Mouse (Mus musculus): Measurements from ENCODE around the gene Aebp1. TPM values are rescaled to one million over a fixed set of nuclear protein-coding genes. Genes with fewer than 3 reads are reported as not detected.

Aebp1 gene
- 23.6 and 24.7 TPM in 2 replicates for polyA plus RNA-seq (2015; fragmentation: Nextera tagmentation; extraction: Ambion mirVana)

- Histone ChIP-seq H3K9me3 (no peaks in the 10 kb centered on the region), H3K4me3 (peak within 1 kb of the TSS; percentile 30), H3K4me2 (peak within 1 kb of the TSS; percentile 52), H3K36me3 (no peaks in the 10 kb centered on the region), H3K27me3 (peaks cover 47% of the 10 kb centered on the region), H3K27ac (replicated peaks) (no peak within 1 kb of the TSS), H3K9ac (peak within 1 kb of the TSS; percentile 58), H3K4me1 (replicated peaks) (peaks cover 18% of the 10 kb centered on the region)
- 3% methylated on average over 53 of the region's 59 CpGs for WGBS
- ATAC-seq (ENCODE audit: low read depth) = no peak
These were observed at the start of gene Aebp1 for GRCm38 (mm10) chr11:5861678-5862393. Gene Aebp1, plus strand, starts transcription at chr11:5861947.

GRCm38 (mm10) chr11:5813381-5813780, 48.4 kb upstream of the Aebp1 start:
- H3K36me3 ChIP-seq = no peaks in the 10 kb centered on the region
- no peaks in the 10 kb centered on the region for H3K9me3 ChIP-seq
- no peak overlapping the region for H3K4me3 ChIP-seq
- WGBS = 77% methylated on average over 10 of the region's 10 CpGs
- no peak overlapping the region for H3K4me2 ChIP-seq
- no peak overlapping the region for H3K9ac ChIP-seq
- no peak for ATAC-seq (ENCODE audit: low read depth)
- H3K27me3 ChIP-seq = no peaks in the 10 kb centered on the region
- H3K27ac ChIP-seq (replicated peaks) = no peak overlapping the region
- H3K4me1 ChIP-seq (replicated peaks) = no peaks in the 10 kb centered on the region

DNA sequence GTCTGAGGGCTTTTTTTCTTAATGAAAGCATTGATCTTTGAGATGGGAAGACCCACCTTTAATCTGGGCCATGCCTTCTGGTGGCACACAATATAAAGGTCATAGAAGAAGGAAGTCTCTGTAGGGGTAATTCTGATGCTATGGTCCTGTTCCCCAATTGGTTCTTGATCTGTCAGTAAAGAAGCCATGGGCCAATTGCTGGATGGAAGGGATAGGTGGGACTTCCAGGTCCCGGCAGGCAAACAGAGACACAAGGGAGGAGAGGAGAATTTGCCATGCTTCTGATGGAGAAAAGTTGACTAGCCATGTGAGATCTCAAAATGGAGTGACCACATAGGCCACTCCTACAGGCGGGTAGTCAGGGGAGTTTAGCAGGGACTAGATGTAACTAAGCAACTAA, 42.5 kb upstream of the Aebp1 start:
- H3K4me2 ChIP-seq = no peak overlapping the region
- H3K9me3 ChIP-seq = no peaks in the 10 kb centered on the region
- no peak overlapping the region for H3K4me3 ChIP-seq
- no peaks in the 10 kb centered on the region for H3K4me1 ChIP-seq (replicated peaks)
- H3K9ac ChIP-seq = no peak overlapping the region
- 77% methylated on average over 2 of the region's 2 CpGs for WGBS
- no peak overlapping the region for H3K27ac ChIP-seq (replicated peaks)
- ATAC-seq (ENCODE audit: low read depth) = no peak
- no peaks in the 10 kb centered on the region for H3K36me3 ChIP-seq
- H3K27me3 ChIP-seq = no peaks in the 10 kb centered on the region

- no peak overlapping the region for H3K9ac ChIP-seq
- no peaks in the 10 kb centered on the region for H3K27me3 ChIP-seq
- no peaks in the 10 kb centered on the region for H3K9me3 ChIP-seq
- H3K4me1 ChIP-seq (replicated peaks) = no peaks in the 10 kb centered on the region
- no peak overlapping the region for H3K4me3 ChIP-seq
- no peak for ATAC-seq (ENCODE audit: low read depth)
- no peak overlapping the region for H3K27ac ChIP-seq (replicated peaks)
- H3K4me2 ChIP-seq = no peak overlapping the region
- peaks cover 22% of the 10 kb centered on the region for H3K36me3 ChIP-seq
These were observed 36.3 kb upstream of the Aebp1 start for GRCm38 (mm10) chr11:5825432-5825831.

DNA sequence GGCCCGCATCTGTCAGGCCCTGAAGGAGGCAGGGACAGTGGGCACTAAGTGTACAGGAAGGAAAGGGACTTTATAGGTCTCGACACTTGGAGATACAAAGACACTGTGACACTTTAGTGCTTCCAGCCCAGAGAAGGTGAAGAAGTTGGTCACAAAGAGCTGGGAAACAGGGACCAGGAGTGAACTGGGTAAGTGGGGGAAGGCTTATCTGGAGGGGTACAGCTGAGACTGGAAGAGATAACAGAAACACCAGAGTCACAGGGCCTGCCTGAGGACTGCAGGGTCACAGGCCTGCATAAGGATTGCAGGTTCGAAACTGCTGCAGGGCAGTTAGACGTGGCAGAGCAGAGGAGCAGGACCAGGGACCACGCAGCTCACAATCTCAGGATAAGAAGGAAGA, 33.8 kb upstream of the Aebp1 start:
- no peak overlapping the region for H3K9ac ChIP-seq
- H3K27ac ChIP-seq (replicated peaks) = no peak overlapping the region
- H3K4me1 ChIP-seq (replicated peaks) = no peaks in the 10 kb centered on the region
- no peak overlapping the region for H3K4me2 ChIP-seq
- ATAC-seq (ENCODE audit: low read depth) = no peak
- no peaks in the 10 kb centered on the region for H3K27me3 ChIP-seq
- WGBS = 91% methylated on average over 5 of the region's 5 CpGs
- H3K9me3 ChIP-seq = no peaks in the 10 kb centered on the region
- peaks cover 38% of the 10 kb centered on the region for H3K36me3 ChIP-seq
- H3K4me3 ChIP-seq = no peak overlapping the region

DNA sequence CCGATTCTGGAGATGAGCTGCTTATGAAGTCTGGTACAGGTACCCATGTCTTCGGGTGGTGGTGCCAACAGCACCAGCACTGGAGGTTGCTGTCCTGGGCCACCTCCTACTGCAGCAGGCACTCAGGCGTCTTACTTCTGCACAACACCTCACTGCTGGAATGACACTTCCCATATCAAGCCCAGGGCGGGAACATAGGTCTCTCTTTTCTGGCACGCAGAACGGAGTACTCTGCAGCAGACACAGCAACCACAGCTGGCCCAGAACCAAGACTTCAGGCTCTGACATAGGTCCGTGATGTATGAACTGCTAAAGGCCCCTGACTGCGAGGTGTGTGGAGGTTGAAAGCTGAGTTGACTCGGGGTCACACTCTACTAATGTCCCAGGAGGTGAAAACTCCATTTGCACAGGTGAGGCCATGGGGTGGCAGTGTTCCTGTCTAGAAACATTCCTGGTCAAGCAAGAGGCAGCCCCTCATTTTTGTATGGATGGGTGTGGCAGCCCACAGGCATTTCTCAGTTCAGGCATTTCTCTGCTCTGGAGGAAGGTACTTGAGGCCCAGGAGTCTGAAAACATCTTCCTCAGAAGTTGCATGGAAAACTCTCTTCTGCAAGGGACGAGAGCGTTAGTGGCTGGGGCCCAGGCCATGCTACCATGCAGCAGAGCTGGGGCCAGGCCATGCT, 33.1 kb upstream of the Aebp1 start:
- 95% methylated on average over 11 of the region's 11 CpGs for WGBS
- no peak for ATAC-seq (ENCODE audit: low read depth)
- peaks cover 42% of the 10 kb centered on the region for H3K36me3 ChIP-seq
- H3K4me1 ChIP-seq (replicated peaks) = no peaks in the 10 kb centered on the region
- no peaks in the 10 kb centered on the region for H3K27me3 ChIP-seq
- no peaks in the 10 kb centered on the region for H3K9me3 ChIP-seq
- H3K4me2 ChIP-seq = no peak overlapping the region
- H3K27ac ChIP-seq (replicated peaks) = no peak overlapping the region
- no peak overlapping the region for H3K9ac ChIP-seq
- H3K4me3 ChIP-seq = no peak overlapping the region

DNA sequence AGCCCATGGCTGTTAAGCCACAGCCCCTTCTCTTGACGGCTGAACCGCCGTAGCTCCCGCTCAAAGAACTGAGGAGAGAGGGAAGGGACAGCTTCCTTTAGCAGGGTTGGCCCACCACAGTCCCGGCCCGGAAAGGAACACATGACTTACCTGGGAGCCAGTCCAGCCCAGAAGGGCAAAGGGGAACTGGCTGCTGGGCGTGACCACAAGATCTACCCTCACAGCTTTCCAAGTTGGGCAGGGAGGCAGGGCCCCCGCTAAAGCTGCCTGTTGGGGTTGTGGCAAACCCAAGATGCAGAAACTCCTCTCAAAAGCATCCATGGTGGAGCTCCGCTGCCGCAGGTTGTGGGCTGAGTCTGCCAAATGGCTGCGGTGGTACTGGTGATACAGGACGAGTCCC, 32.4 kb upstream of the Aebp1 start:
- 95% methylated on average over 12 of the region's 12 CpGs for WGBS
- H3K27ac ChIP-seq (replicated peaks) = no peak overlapping the region
- no peaks in the 10 kb centered on the region for H3K9me3 ChIP-seq
- no peak for ATAC-seq (ENCODE audit: low read depth)
- H3K4me1 ChIP-seq (replicated peaks) = no peaks in the 10 kb centered on the region
- no peak overlapping the region for H3K4me2 ChIP-seq
- no peak overlapping the region for H3K9ac ChIP-seq
- H3K36me3 ChIP-seq = peaks cover 48% of the 10 kb centered on the region
- H3K27me3 ChIP-seq = no peaks in the 10 kb centered on the region
- H3K4me3 ChIP-seq = no peak overlapping the region

GRCm38 (mm10) chr11:5834506-5834905, 27.2 kb upstream of the Aebp1 start:
- H3K4me2 ChIP-seq = no peak overlapping the region
- no peak overlapping the region for H3K27ac ChIP-seq (replicated peaks)
- H3K4me3 ChIP-seq = no peak overlapping the region
- H3K9ac ChIP-seq = no peak overlapping the region
- H3K9me3 ChIP-seq = no peaks in the 10 kb centered on the region
- H3K36me3 ChIP-seq = peaks cover 31% of the 10 kb centered on the region
- ATAC-seq (ENCODE audit: low read depth) = no peak
- 84% methylated on average over 9 of the region's 9 CpGs for WGBS
- H3K27me3 ChIP-seq = no peaks in the 10 kb centered on the region
- peaks cover 13% of the 10 kb centered on the region for H3K4me1 ChIP-seq (replicated peaks)

GRCm38 (mm10) chr11:5835057-5835456, 26.7 kb upstream of the Aebp1 start:
- no peaks in the 10 kb centered on the region for H3K9me3 ChIP-seq
- H3K9ac ChIP-seq = no peak overlapping the region
- no peaks in the 10 kb centered on the region for H3K27me3 ChIP-seq
- no peak for ATAC-seq (ENCODE audit: low read depth)
- H3K27ac ChIP-seq (replicated peaks) = no peak overlapping the region
- WGBS = 91% methylated on average over 7 of the region's 7 CpGs
- no peak overlapping the region for H3K4me2 ChIP-seq
- H3K4me1 ChIP-seq (replicated peaks) = peaks cover 13% of the 10 kb centered on the region
- H3K36me3 ChIP-seq = peaks cover 26% of the 10 kb centered on the region
- H3K4me3 ChIP-seq = no peak overlapping the region

GRCm38 (mm10) chr11:5836126-5836525, 25.6 kb upstream of the Aebp1 start:
- Histone ChIP-seq H3K9me3 (no peaks in the 10 kb centered on the region), H3K9ac (no peak overlapping the region), H3K4me3 (no peak overlapping the region), H3K4me1 (replicated peaks) (peaks cover 13% of the 10 kb centered on the region), H3K27ac (replicated peaks) (no peak overlapping the region), H3K36me3 (peaks cover 19% of the 10 kb centered on the region), H3K27me3 (no peaks in the 10 kb centered on the region), H3K4me2 (no peak overlapping the region)
- WGBS = 60% methylated on average over 1 of the region's 1 CpGs
- ATAC-seq (ENCODE audit: low read depth) = no peak

DNA sequence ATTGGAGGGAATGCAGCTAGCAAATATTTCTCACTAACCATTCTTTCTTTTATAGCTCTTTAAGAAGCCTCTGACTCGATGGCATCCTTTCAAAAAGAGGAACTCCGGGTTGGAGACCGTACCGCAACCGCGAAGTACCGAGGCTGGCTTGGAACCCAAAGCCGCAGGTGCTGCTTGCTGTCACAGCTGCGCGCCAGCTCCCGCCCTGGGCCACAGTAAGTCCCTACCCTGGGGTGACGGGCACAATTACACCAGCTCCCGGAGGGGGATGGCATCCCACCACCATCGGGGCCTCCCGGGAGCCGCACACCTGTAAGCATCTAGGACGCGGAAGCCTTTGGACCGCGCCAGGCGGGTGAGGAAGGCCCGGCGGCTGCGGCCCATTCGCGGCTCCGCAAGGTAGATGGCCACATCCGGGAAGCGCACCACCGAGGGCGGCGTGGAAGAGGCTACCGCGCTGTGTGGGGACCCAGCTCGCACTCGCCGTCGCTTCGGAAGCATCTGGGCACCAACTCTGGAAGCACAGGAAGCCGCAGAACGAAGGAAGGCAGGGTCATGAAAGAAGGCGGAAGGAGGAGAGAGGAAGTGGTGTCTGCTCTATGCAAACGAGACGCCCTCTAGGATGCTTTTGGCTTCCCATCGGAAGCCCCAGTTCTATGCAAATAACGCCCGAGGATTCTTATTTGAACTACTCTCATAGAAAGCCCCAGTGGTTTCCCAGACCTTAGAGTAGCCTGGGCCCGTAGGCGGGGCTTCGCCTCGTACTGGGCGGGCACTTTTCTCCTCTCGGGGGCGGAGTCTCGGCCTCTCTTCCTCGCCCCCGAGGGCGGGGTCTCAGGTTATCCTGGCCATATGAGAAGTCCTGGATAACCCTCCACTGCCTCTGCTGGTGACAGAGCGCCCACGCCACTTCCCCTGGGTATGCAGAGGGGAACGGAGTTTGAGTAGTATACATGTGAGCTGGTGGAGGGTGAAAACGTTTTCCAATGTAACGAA, 24.2 kb upstream of the Aebp1 start, which contains the start of gene Polm:
Gene Polm (minus strand): TSS at position 766 of the 996 bp plus-strand sequence.
- peak within 1 kb of the TSS; percentile 70 for H3K4me3 ChIP-seq
- H3K27ac ChIP-seq (replicated peaks) = peak within 1 kb of the TSS; percentile 79
- H3K4me2 ChIP-seq = peak within 1 kb of the TSS; percentile 86
- peak within 1 kb of the TSS; percentile 83 for H3K9ac ChIP-seq
- peaks cover 10% of the 10 kb centered on the region for H3K36me3 ChIP-seq
- no peaks in the 10 kb centered on the region for H3K9me3 ChIP-seq
- under 1% methylated on average over 63 of the region's 63 CpGs for WGBS
- H3K27me3 ChIP-seq = no peaks in the 10 kb centered on the region
- ATAC-seq (ENCODE audit: low read depth) = peak; percentile 96
- H3K4me1 ChIP-seq (replicated peaks) = peaks cover 13% of the 10 kb centered on the region

DNA sequence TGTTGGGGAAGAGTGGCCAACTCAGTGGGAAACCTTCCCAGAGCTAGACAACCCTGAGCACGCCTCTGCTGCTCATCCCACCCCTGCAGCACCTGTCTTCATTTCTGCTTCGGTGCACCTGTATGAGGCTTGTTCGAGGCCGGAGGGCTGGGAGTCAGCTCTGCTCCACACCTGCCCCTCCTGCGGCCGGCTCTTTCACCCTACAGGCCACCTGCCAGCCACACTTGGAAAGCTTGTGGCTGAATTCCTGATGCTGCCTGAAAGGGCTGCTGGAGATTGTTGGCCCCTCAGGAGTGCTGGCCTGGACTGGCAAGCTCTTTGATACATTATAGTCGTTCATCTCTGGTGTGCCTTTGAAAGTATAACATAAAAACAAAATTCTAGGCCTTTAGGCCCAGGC, 21.4 kb upstream of the Aebp1 start:
- Histone ChIP-seq H3K27me3 (no peaks in the 10 kb centered on the region), H3K4me2 (no peak overlapping the region), H3K9ac (no peak overlapping the region), H3K4me1 (replicated peaks) (peaks cover 13% of the 10 kb centered on the region), H3K27ac (replicated peaks) (no peak overlapping the region), H3K4me3 (no peak overlapping the region), H3K9me3 (no peaks in the 10 kb centered on the region), H3K36me3 (no peaks in the 10 kb centered on the region)
- 87% methylated on average over 7 of the region's 7 CpGs for WGBS
- no peak for ATAC-seq (ENCODE audit: low read depth)

Measured in neural tube, embryonic 13.5 days (tissue).